Mouse (Mus musculus) gastrocnemius, postnatal 14 days (tissue): ENCODE data around the gene Magi2. TPM values are rescaled to one million over a fixed set of nuclear protein-coding genes. Genes with fewer than 3 reads are reported as not detected.

Experiments used
- DNase-seq: peaks from one replicate; pipeline ENCODE4 v3.0.0; 2021; ENCODE audit warnings: mixed read lengths
- intact Hi-C: fragments of 180-260 bp; cut with DNase I; formaldehyde crosslinking; loops from one replicate; pipeline ENCODE4 v1.15.1; 2025; ENCODE audit warnings: low total_unique reads
- total RNA-seq, 2 experiments: library from RNA; stranded (reverse); gene quantifications; 2 replicates each; pipeline ENCODE4 v1.2.3; 2021

Gene Magi2
- total RNA-seq, 2 experiments from 2014 or later, result 2.1 to 3.6 TPM

GRCm38 (mm10) chr5:20050284-20050683, 823.4 kb downstream of the Magi2 start:
- DNase-seq, result no peak
- intact Hi-C loops, result no loop called here

- intact Hi-C loops, result no loop called here
- DNase-seq, result no peak
Observed at GRCm38 (mm10) chr5:20055000-20055399, 828.2 kb downstream of the Magi2 start.

GRCm38 (mm10) chr5:20056074-20056842, 829.4 kb downstream of the Magi2 start:
- intact Hi-C loops, result no loop called here
- no peak for DNase-seq

GRCm38 (mm10) chr5:20056856-20057255, 830.0 kb downstream of the Magi2 start:
- intact Hi-C loops, result no loop called here
- DNase-seq, result no peak

- no peak for DNase-seq
- intact Hi-C loops, result no loop called here
Observed at GRCm38 (mm10) chr5:20062011-20062410, 835.2 kb downstream of the Magi2 start.

- intact Hi-C loops, result no loop called here
- no peak for DNase-seq
Observed at GRCm38 (mm10) chr5:20065081-20065480, 838.2 kb downstream of the Magi2 start.

GRCm38 (mm10) chr5:20068496-20068895, 841.7 kb downstream of the Magi2 start:
- DNase-seq, result no peak
- intact Hi-C loops, result no loop called here

- intact Hi-C loops, result no loop called here
- DNase-seq, result no peak
Observed at GRCm38 (mm10) chr5:20068921-20069486, 842.2 kb downstream of the Magi2 start.

- intact Hi-C loops, result no loop called here
- no peak for DNase-seq
Observed at GRCm38 (mm10) chr5:20074101-20074500, 847.3 kb downstream of the Magi2 start.

GRCm38 (mm10) chr5:20074867-20075266, 848.0 kb downstream of the Magi2 start:
- intact Hi-C loops, result loop anchor here (5.0 kb wide), 1 partner anchor 323 kb away; no protein-coding TSS in a partner anchor
- DNase-seq, result no peak

GRCm38 (mm10) chr5:20078931-20079330, 852.1 kb downstream of the Magi2 start:
- no peak for DNase-seq
- intact Hi-C loops, result loop anchor here (5.0 kb wide), 1 partner anchor 327 kb away; no protein-coding TSS in a partner anchor

GRCm38 (mm10) chr5:20080605-20081309, 853.9 kb downstream of the Magi2 start:
- intact Hi-C loops, result no loop called here
- no peak for DNase-seq

- intact Hi-C loops, result no loop called here
- no peak for DNase-seq
Observed at GRCm38 (mm10) chr5:20082368-20082767, 855.5 kb downstream of the Magi2 start.

GRCm38 (mm10) chr5:20087083-20087482, 860.2 kb downstream of the Magi2 start:
- DNase-seq, result no peak
- intact Hi-C loops, result no loop called here

- intact Hi-C loops, result no loop called here
- DNase-seq, result no peak
Observed at GRCm38 (mm10) chr5:20103869-20104268, 877.0 kb downstream of the Magi2 start.

- DNase-seq, result no peak
- intact Hi-C loops, result no loop called here
Observed at GRCm38 (mm10) chr5:20104496-20104895, 877.7 kb downstream of the Magi2 start.

- intact Hi-C loops, result no loop called here
- no peak for DNase-seq
Observed at GRCm38 (mm10) chr5:20109496-20109895, 882.7 kb downstream of the Magi2 start.

- DNase-seq, result no peak
- intact Hi-C loops, result no loop called here
Observed at GRCm38 (mm10) chr5:20117156-20117555, 890.3 kb downstream of the Magi2 start.

- intact Hi-C loops, result no loop called here
- DNase-seq, result no peak
Observed at GRCm38 (mm10) chr5:20140235-20140634, 913.4 kb downstream of the Magi2 start.

GRCm38 (mm10) chr5:20140662-20141444, 914.0 kb downstream of the Magi2 start:
- intact Hi-C loops, result no loop called here
- DNase-seq, result no peak
